Mouse (Mus musculus) hindbrain, postnatal 0 days (tissue): ENCODE data around the gene Ghr. TPM values are rescaled to one million over a fixed set of nuclear protein-coding genes. Genes with fewer than 3 reads are reported as not detected.

Experiments
- ATAC-seq: fragments of 200-750 bp; cut with Nextera tagmentation; 2 replicates; pipeline ENCODE4 v1.8.0; 2017; ENCODE audit warnings: mild to moderate bottlenecking, moderate TSS enrichment, moderate library complexity
- DNase-seq: peaks from one replicate; pipeline ENCODE4 v3.0.0-alpha.2; 2015; ENCODE audit warnings: low spot score
- H3K27ac ChIP-seq: fragments of 300-500 bp; sonication (generic); 2 replicates; pipeline ENCODE4 v1.5.1; 2014; ENCODE audit warnings: mild to moderate bottlenecking
- H3K27me3 ChIP-seq: fragments of 300-500 bp; sonication (generic); 2 replicates; pipeline ENCODE4 v1.6.1; 2014; ENCODE audit warnings: low read length, mixed read lengths; ENCODE audit not compliant: insufficient read depth
- H3K36me3 ChIP-seq: fragments of 300-500 bp; sonication (generic); 2 replicates; pipeline ENCODE4 v1.6.1; 2014; ENCODE audit warnings: low read length, mixed read lengths; ENCODE audit not compliant: insufficient read depth
- H3K4me1 ChIP-seq: fragments of 300-500 bp; sonication (generic); 2 replicates; pipeline ENCODE4 v1.6.1; 2014; ENCODE audit warnings: antibody characterized with exemption, low read length, mixed read lengths; ENCODE audit not compliant: insufficient read depth
- H3K4me2 ChIP-seq: fragments of 300-500 bp; sonication (generic); 2 replicates; pipeline ENCODE4 v1.6.1; 2014; ENCODE audit warnings: low read depth, mild to moderate bottlenecking, low read length, moderate library complexity, mixed read lengths
- H3K4me3 ChIP-seq: fragments of 300-500 bp; sonication (generic); 2 replicates; pipeline ENCODE4 v1.5.1; 2014; ENCODE audit warnings: low read length
- H3K9ac ChIP-seq: fragments of 300-500 bp; sonication (generic); replicated peaks from 2 replicates; pipeline ENCODE4 v1.6.1; 2014; ENCODE audit warnings: mild to moderate bottlenecking, low read length, moderate library complexity, mixed read lengths
- H3K9me3 ChIP-seq: fragments of 300-500 bp; sonication (generic); 2 replicates; pipeline ENCODE4 v1.6.1; 2016; ENCODE audit warnings: low read length, mixed read lengths
- CTCF ChIP-seq: IDR thresholded peaks from 2 replicates; pipeline ENCODE4 v1.5.1; 2016; ENCODE audit warnings: antibody characterized with exemption, control low read depth, low read depth
- WGBS: fragments of 180-500 bp; shearing (Covaris S2); extraction: QIAGEN DNeasy Blood & Tissue Kit; methylation state at CpG from one replicate; pipeline ENCODE4 v1.1.7; 2014; 5-methylcytosine and 5-hydroxymethylcytosine counted together
- polyA plus RNA-seq: library from polyadenylated mRNA; unstranded; fragments of >200 nt; fragmentation: Nextera tagmentation; extraction: Ambion mirVana; gene quantifications from 2 replicates; pipeline ENCODE4 v1.2.1, GENCODE M21; 2015
- total RNA-seq: library from RNA; depleted of rRNA; stranded (reverse); fragments of >200 nt; gene quantifications from 2 replicates; pipeline ENCODE4 v1.2.3, GENCODE M21; 2014

Gene Ghr
- total and polyA plus RNA-seq, 2 experiments from 2014 or later = 9.7 to 13.1 TPM

- H3K4me1 ChIP-seq = no peaks in the 10 kb centered on the region
- H3K27ac ChIP-seq = no peak overlapping the region
- no peak for DNase-seq
- ATAC-seq = no peak
- H3K9me3 ChIP-seq = no peaks in the 10 kb centered on the region
- no peak for TF ChIP-seq CTCF
- H3K4me2 ChIP-seq = no peak overlapping the region
- H3K9ac ChIP-seq = no peak overlapping the region
- H3K36me3 ChIP-seq = no peaks in the 10 kb centered on the region
- H3K4me3 ChIP-seq = no peak overlapping the region
- no peaks in the 10 kb centered on the region for H3K27me3 ChIP-seq
- 87% methylated on average over 3 of the region's 3 CpGs for WGBS
Measured at GRCm38 (mm10) chr15:3397369-3398100, 185.8 kb downstream of the Ghr start.

- Histone ChIP-seq H3K4me1 (no peaks in the 10 kb centered on the region), H3K27ac (no peak overlapping the region), H3K4me2 (no peak overlapping the region), H3K9me3 (no peaks in the 10 kb centered on the region), H3K4me3 (no peak overlapping the region), H3K36me3 (no peaks in the 10 kb centered on the region), H3K9ac (no peak overlapping the region), H3K27me3 (no peaks in the 10 kb centered on the region)
- TF ChIP-seq CTCF = no peak
- no peak for DNase-seq
- ATAC-seq = no peak
- 79% methylated on average over 2 of the region's 2 CpGs for WGBS
Measured at GRCm38 (mm10) chr15:3396149-3396548, 187.1 kb downstream of the Ghr start.

- WGBS = 44% methylated on average over 3 of the region's 3 CpGs
- H3K9ac ChIP-seq = no peak overlapping the region
- H3K4me1 ChIP-seq = no peaks in the 10 kb centered on the region
- H3K36me3 ChIP-seq = no peaks in the 10 kb centered on the region
- DNase-seq (peak; percentile 20), ATAC-seq (peak; percentile 45; the same call in 1 of the 2 replicates)
- no peak for TF ChIP-seq CTCF
- H3K27ac ChIP-seq = no peak overlapping the region
- no peaks in the 10 kb centered on the region for H3K9me3 ChIP-seq
- no peak overlapping the region for H3K4me3 ChIP-seq
- H3K4me2 ChIP-seq = no peak overlapping the region
- no peaks in the 10 kb centered on the region for H3K27me3 ChIP-seq
Measured at GRCm38 (mm10) chr15:3395700-3396099, 187.6 kb downstream of the Ghr start.

GRCm38 (mm10) chr15:3390722-3391121 lies 192.6 kb downstream of the Ghr start:
- TF ChIP-seq CTCF = no peak

GRCm38 (mm10) chr15:3389011-3389410 lies 194.3 kb downstream of the Ghr start:
- H3K36me3 ChIP-seq = no peaks in the 10 kb centered on the region

More at GRCm38 (mm10) chr15:3390722-3391121, 192.6 kb downstream of the Ghr start:
- ATAC-seq (no peak), DNase-seq (no peak)
- Histone ChIP-seq H3K9me3 (no peaks in the 10 kb centered on the region), H3K4me1 (no peaks in the 10 kb centered on the region), H3K9ac (no peak overlapping the region), H3K27me3 (no peaks in the 10 kb centered on the region), H3K36me3 (no peaks in the 10 kb centered on the region), H3K4me3 (no peak overlapping the region), H3K27ac (no peak overlapping the region), H3K4me2 (no peak overlapping the region)

GRCm38 (mm10) chr15:3388485-3388884 lies 194.8 kb downstream of the Ghr start:
- Histone ChIP-seq H3K4me1 (no peaks in the 10 kb centered on the region), H3K27ac (no peak overlapping the region), H3K36me3 (no peaks in the 10 kb centered on the region), H3K9ac (no peak overlapping the region), H3K4me3 (no peak overlapping the region), H3K9me3 (no peaks in the 10 kb centered on the region), H3K27me3 (no peaks in the 10 kb centered on the region), H3K4me2 (no peak overlapping the region)
- DNase-seq = no peak
- 65% methylated on average over 2 of the region's 2 CpGs for WGBS
- no peak for TF ChIP-seq CTCF
- no peak for ATAC-seq

More at GRCm38 (mm10) chr15:3389011-3389410, 194.3 kb downstream of the Ghr start:
- Histone ChIP-seq H3K27me3 (no peaks in the 10 kb centered on the region), H3K27ac (no peak overlapping the region), H3K4me3 (no peak overlapping the region), H3K4me2 (no peak overlapping the region), H3K4me1 (no peaks in the 10 kb centered on the region), H3K9me3 (no peaks in the 10 kb centered on the region), H3K9ac (no peak overlapping the region)
- no peak for TF ChIP-seq CTCF
- ATAC-seq (no peak), DNase-seq (no peak)

GRCm38 (mm10) chr15:3383788-3384187 lies 199.5 kb downstream of the Ghr start:
- Histone ChIP-seq H3K27ac (no peak overlapping the region), H3K4me3 (no peak overlapping the region), H3K4me2 (no peak overlapping the region), H3K4me1 (no peaks in the 10 kb centered on the region), H3K27me3 (no peaks in the 10 kb centered on the region), H3K36me3 (no peaks in the 10 kb centered on the region), H3K9ac (no peak overlapping the region), H3K9me3 (no peaks in the 10 kb centered on the region)
- 64% methylated on average over 2 of the region's 2 CpGs for WGBS
- ATAC-seq (no peak), DNase-seq (no peak)
- TF ChIP-seq CTCF = no peak
